Mouse (Mus musculus) olfactory bulb, adult 2 months (tissue): ENCODE measurements at regions not wholly inside any gene's neighbourhood (a gene's known extent, or its start where the extent isn't known, plus 50 kb on each side); places are given as distances from the start of the nearest gene placed in this dataset.
"Not testable (repeated sequence)": the region's sequence is repeated elsewhere in the genome, so short reads cannot be mapped to it uniquely, and the experiment has no call there.

ENCODE experiments used
- H3K27ac ChIP-seq: fragments of 200-500 bp; 2 replicates; pipeline ENCODE4 v1.5.1; 2012; ENCODE audit warnings: low read depth, low read length; ENCODE audit not compliant: insufficient read depth
- H3K4me1 ChIP-seq: fragments of 200-500 bp; 2 replicates; pipeline ENCODE4 v1.6.1; 2012; ENCODE audit warnings: low read length; ENCODE audit not compliant: control insufficient read depth, insufficient read depth
- H3K4me3 ChIP-seq: fragments of 200-500 bp; 2 replicates; pipeline ENCODE4 v1.5.1; 2012; ENCODE audit warnings: mild to moderate bottlenecking, low read depth, low read length, moderate library complexity; ENCODE audit not compliant: insufficient read depth
- CTCF ChIP-seq: fragments of 200-500 bp; IDR thresholded peaks from 2 replicates; pipeline ENCODE4 v1.5.1; 2012; ENCODE audit warnings: low read depth, mild to moderate bottlenecking, low read length, moderate library complexity; ENCODE audit not compliant: insufficient read depth
- POLR2A ChIP-seq: fragments of 200-500 bp; IDR thresholded peaks from 2 replicates; pipeline ENCODE4 v1.6.1; 2012; ENCODE audit warnings: mild to moderate bottlenecking, low read depth, low read length, moderate library complexity; ENCODE audit not compliant: insufficient read depth
- WGBS: fragments of 180-500 bp; shearing (Covaris S2); methylation state at CpG from one replicate; pipeline ENCODE4 v1.1.7; 2018; 5-methylcytosine and 5-hydroxymethylcytosine counted together

DNA sequence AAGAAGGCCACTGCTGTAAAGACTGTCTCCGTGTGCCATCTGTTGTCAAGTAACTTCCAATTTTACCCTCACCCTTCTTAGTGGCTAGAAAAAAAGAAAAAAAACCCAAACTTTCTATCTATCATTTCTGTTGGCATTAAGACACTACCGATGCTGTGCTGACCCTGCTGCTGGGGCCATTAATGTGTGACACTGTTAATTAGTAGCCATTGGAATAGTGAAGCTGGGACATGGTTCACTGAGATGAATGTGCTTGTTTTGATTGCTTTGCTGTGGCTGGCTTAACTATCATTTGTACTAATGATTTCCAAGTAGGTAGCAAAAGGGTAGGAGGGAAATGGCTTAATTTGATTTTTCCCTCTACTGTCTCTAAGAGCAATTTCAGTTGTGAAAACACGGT lies 524.9 kb upstream of the Stxbp6 start:
- H3K27ac ChIP-seq = no peak overlapping the region
- TF ChIP-seq POLR2A = no peak
- no peak for TF ChIP-seq CTCF
- peaks cover 2% of the 10 kb centered on the region; the same call in 1 of the 2 replicates for H3K4me1 ChIP-seq
- no peak overlapping the region for H3K4me3 ChIP-seq
- WGBS = 77% methylated on average over 3 of the region's 3 CpGs

- Histone ChIP-seq H3K4me1 (peaks cover 2% of the 10 kb centered on the region; the same call in 1 of the 2 replicates), H3K27ac (no peak overlapping the region), H3K4me3 (no peak overlapping the region)
- TF ChIP-seq CTCF (no peak), POLR2A (no peak)
- WGBS = 36% methylated on average over 4 of the region's 4 CpGs
Observed at GRCm38 (mm10) chr12:45597904-45598570, 523.5 kb upstream of the Stxbp6 start.

DNA sequence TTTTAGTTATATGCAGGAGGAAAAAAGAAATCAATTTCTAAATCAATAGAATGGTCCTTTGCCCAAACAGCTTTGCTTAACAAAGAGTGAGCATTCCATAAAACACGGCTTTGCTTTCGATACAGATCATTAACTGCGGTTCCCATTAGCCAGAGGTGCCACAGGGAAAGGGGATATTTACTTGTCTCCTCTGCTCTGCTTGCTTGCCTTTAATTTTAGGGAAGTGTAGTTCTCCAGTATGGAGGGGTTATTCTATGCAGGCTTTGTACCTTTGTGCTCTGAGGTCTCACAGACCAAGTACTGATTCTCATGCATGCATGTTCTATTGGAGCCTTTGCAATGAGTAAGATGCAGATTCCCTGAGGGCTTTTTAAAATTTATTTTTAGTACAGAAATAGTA lies 520.2 kb upstream of the Stxbp6 start:
- Histone ChIP-seq H3K27ac (no peak overlapping the region), H3K4me1 (peaks cover 2% of the 10 kb centered on the region; the same call in 1 of the 2 replicates), H3K4me3 (no peak overlapping the region)
- 43% methylated on average over 3 of the region's 3 CpGs for WGBS
- no peak for TF ChIP-seq CTCF
- TF ChIP-seq POLR2A = no peak

DNA sequence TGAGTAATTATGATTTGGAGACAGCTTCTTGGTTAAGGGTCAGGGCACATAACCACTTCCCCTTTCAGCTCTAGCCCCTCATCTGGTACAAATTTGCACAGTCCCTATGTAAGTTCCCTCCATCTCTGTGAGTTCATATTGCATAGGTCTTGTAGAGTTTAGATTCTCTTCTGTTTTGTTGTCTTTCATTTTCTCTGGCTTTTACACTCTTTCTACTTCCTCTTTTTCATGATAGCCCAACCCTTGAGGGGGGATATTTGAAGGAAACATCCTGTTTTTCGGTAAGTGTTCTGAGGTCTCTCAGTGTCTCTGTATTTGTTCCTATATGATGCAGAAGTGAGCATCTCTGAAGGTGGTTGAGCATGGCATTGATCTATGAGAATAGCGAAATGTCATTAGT lies 515.7 kb upstream of the Stxbp6 start:
- 96% methylated on average over 2 of the region's 2 CpGs for WGBS
- no peak for TF ChIP-seq CTCF
- TF ChIP-seq POLR2A = no peak
- Histone ChIP-seq H3K4me3 (no peak overlapping the region), H3K27ac (no peak overlapping the region), H3K4me1 (no peaks in the 10 kb centered on the region)

- H3K27ac ChIP-seq = no peak overlapping the region
- 67% methylated on average over 4 of the region's 4 CpGs for WGBS
- TF ChIP-seq CTCF = no peak
- no peak for TF ChIP-seq POLR2A
- no peak overlapping the region for H3K4me3 ChIP-seq
- no peaks in the 10 kb centered on the region for H3K4me1 ChIP-seq
Observed at GRCm38 (mm10) chr12:45585763-45586162, 511.3 kb upstream of the Stxbp6 start.

DNA sequence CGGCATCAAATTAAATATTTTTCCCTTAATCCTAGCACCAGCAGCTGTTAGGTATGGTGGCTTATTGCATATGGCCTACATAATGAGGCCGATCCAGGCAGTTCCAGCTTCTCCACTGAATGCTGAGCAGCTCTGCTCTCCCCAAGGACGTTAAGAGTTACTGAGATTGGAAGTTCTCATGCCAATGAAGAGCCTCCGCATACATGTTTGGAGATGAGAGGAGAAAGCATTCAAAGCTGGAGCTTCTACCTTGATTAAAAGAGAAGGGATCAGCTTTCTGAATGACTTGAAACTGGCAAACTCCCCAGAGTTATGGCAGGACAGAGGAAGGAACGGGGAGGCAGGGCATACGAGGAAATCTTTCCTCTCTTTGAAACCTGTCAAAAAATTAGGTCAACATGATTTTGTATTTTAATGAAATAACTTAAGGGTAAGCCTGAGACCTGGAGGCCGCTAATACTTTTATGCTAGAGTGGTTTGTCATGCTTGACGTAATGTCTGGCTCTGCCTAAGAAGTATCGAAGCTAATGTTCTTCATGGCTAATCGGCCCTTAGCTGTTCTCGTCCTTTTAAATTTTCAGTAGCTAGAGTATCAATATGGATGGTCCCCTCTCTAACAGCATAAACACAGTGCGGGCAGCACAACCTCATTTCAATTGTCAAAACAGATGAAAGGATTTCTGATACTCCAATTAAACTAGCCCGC lies 489.0 kb upstream of the Stxbp6 start:
- no peak overlapping the region for H3K27ac ChIP-seq
- 84% methylated on average over 13 of the region's 13 CpGs for WGBS
- TF ChIP-seq CTCF = no peak
- no peak for TF ChIP-seq POLR2A
- no peaks in the 10 kb centered on the region for H3K4me1 ChIP-seq
- H3K4me3 ChIP-seq = no peak overlapping the region

DNA sequence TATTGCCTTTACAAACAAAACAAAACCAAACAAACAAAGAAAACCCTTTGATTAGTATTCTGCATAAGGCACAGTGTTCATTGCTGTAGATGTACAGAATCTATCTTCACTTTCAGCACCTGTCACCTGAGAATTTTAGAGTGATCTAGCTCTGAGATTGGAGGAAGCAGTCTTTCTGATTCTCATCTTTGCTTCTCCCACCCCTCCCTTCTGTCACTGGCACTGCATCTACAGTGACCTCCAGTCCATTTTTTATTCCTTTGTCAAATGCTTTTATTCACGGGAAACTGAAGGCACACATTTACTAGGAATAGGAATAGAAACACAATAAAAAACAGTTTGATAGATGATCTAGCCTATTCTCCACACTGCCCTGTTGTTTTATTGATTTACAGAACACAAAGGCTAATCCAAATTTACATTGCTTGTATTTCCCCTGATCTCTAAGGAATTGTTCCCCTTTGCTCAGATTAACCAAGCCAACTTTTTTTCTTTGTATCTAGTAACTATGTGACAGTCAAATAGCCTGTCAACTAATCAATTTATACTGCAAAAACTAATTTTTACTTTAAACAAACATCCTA lies 488.2 kb upstream of the Stxbp6 start:
- Histone ChIP-seq H3K4me3 (no peak overlapping the region), H3K27ac (no peak overlapping the region), H3K4me1 (no peaks in the 10 kb centered on the region)
- TF ChIP-seq CTCF (no peak), POLR2A (no peak)
- WGBS = 83% methylated on average over 1 of the region's 1 CpGs

- 53% methylated on average over 11 of the region's 11 CpGs for WGBS
- TF ChIP-seq CTCF = no peak
- no peak for TF ChIP-seq POLR2A
- H3K27ac ChIP-seq = no peak overlapping the region
Observed at GRCm38 (mm10) chr12:45561889-45562288, 487.4 kb upstream of the Stxbp6 start.

DNA sequence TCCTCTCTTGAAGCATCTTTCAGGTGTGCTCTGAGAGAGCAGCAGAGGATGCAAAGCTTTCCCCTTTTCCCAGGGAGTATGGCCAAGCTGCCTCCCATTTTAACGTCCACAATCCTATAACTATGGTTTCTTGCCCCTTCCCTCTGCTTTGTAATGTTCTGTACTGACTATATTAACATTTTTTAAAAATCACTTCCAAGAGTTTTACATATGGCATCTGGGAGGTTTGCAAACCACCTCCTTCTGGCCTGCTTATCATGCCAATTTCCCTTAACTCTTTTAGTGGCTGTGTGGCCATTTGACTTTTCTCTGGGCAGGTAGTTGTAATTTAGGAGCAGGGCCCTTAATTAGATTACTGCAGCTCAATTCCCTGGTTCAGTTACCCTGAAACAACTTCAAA lies 486.9 kb upstream of the Stxbp6 start:
- Histone ChIP-seq H3K27ac (no peak overlapping the region), H3K4me3 (no peak overlapping the region), H3K4me1 (no peaks in the 10 kb centered on the region)
- TF ChIP-seq CTCF (no peak), POLR2A (no peak)
- 58% methylated on average over 1 of the region's 1 CpGs for WGBS

More at GRCm38 (mm10) chr12:45561889-45562288, 487.4 kb upstream of the Stxbp6 start:
- Histone ChIP-seq H3K4me1 (no peaks in the 10 kb centered on the region), H3K4me3 (no peak overlapping the region)

DNA sequence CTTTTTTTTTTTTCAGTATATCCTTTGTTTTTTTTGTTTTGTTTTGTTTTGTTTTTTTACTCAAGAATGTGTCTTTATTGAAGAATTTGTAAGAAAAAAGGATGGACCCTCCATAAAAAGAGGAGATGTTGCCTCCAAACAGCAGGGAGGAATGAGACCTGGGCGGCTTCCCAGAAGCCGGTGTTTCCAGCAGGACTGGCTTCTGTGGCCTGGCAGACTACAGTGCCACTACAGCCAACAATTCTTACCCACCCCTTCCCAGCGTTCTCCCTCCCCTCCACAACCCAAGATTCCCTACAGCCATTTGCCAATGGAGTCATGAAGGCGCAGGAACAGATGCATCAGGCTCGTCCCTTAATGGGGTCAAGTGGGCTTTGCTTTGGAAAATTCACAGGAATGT lies 475.4 kb upstream of the Stxbp6 start:
- H3K4me1 ChIP-seq, H3K4me3 ChIP-seq, H3K27ac ChIP-seq: not testable (repeated sequence)
- WGBS = 74% methylated on average over 5 of the region's 5 CpGs
